Mouse (Mus musculus): ENCODE measurements around the gene Mecom. TPM values are rescaled to one million over a fixed set of nuclear protein-coding genes. Genes with fewer than 3 reads are reported as not detected.

Gene Mecom
- polyA plus RNA-seq, 1 experiment from 2014 or later: 2.4 TPM

DNA sequence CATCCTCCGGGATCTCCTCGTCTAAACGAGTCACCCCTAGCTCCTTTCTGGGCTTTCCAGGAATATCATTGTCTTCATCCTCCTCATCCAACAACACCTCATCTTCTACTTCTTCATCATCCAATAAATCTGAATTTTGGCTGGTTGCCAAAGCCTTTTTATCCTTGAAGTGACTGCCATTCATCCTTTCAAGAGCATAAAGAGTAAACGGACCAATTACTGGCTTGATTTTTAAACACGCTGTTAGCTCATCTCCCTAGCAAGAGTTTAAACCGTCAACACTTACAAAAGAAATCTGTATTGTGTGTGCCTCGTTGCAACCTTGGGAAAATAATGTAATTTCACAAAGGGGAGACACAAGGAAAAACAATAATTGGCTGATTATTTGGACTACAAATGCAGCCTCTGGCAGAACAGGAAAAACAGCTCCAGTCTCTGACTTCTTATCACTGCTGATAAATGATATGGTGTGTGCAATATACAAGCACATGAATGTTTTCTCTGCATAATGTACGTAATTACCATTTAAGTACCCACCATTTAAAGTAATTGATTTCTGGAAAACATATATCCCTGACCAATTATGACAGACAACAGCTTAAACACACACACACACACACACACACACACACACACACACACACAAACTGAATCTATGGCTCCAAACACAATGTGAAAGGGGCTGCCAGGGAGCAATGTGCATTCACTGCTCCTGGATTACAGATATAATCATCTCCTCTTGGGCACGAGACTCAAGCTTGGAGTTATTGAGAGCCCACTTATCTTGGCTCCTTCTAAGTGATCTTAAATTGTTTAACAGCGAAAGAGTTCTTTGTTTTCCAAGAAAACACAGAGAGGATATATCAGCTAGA, 590.2 kb downstream of the Mecom start:
- Histone ChIP-seq H3K27me3 (no peaks in the 10 kb centered on the region), H3K27ac (replicated peaks) (no peak overlapping the region), H3K4me3 (no peak overlapping the region), H3K9me3 (no peaks in the 10 kb centered on the region), H3K4me1 (0 out of 2 replicates have a peak, but pooled peaks cover 10% of the 10 kb centered on the region), H3K36me3 (no peaks in the 10 kb centered on the region), H3K9ac (replicated peaks) (no peak overlapping the region), H3K4me2 (replicated peaks) (0 out of 2 replicates have a peak overlapping the region, but pooled peaks have one; percentile 5)
- peak; percentile 48 for ATAC-seq (replicated peaks)
- 23% methylated on average over 10 of the region's 10 CpGs for WGBS

DNA sequence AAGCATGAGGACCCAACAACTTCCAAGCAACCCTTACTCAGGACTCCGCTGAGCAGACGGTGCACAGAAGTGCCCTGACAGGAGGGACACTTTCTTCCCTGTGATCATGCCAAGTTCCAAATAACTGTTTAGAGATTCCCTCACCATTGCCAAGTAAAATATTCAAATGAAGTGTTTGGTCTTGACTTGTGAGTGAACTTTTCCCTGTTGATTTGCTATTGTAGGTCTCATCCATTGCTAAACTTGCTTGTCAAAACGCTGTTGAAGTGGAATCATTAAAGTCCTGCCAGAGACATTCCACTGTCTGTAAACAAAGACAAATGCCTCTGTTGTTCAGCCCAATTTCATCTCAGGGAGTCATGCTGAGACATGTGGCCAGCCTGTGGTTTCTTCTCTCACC, 594.5 kb downstream of the Mecom start:
- H3K4me2 ChIP-seq (replicated peaks): no peak overlapping the region
- H3K36me3 ChIP-seq: no peaks in the 10 kb centered on the region
- no peak for ATAC-seq (replicated peaks)
- no peaks in the 10 kb centered on the region for H3K9me3 ChIP-seq
- H3K27me3 ChIP-seq: no peaks in the 10 kb centered on the region
- WGBS: 62% methylated on average over 3 of the region's 3 CpGs
- H3K4me3 ChIP-seq: no peak overlapping the region
- no peak overlapping the region for H3K9ac ChIP-seq (replicated peaks)
- H3K4me1 ChIP-seq: 0 out of 2 replicates have a peak, but pooled peaks cover 10% of the 10 kb centered on the region
- no peak overlapping the region for H3K27ac ChIP-seq (replicated peaks)

GRCm38 (mm10) chr3:29950853-29951252, 597.0 kb downstream of the Mecom start:
- no peak overlapping the region for H3K4me2 ChIP-seq (replicated peaks)
- no peak overlapping the region for H3K4me3 ChIP-seq
- no peaks in the 10 kb centered on the region for H3K4me1 ChIP-seq
- H3K9ac ChIP-seq (replicated peaks): no peak overlapping the region
- no peaks in the 10 kb centered on the region for H3K36me3 ChIP-seq
- H3K9me3 ChIP-seq: no peaks in the 10 kb centered on the region
- WGBS: 86% methylated on average over 5 of the region's 5 CpGs
- ATAC-seq (replicated peaks): no peak
- H3K27me3 ChIP-seq: no peaks in the 10 kb centered on the region
- H3K27ac ChIP-seq (replicated peaks): no peak overlapping the region

DNA sequence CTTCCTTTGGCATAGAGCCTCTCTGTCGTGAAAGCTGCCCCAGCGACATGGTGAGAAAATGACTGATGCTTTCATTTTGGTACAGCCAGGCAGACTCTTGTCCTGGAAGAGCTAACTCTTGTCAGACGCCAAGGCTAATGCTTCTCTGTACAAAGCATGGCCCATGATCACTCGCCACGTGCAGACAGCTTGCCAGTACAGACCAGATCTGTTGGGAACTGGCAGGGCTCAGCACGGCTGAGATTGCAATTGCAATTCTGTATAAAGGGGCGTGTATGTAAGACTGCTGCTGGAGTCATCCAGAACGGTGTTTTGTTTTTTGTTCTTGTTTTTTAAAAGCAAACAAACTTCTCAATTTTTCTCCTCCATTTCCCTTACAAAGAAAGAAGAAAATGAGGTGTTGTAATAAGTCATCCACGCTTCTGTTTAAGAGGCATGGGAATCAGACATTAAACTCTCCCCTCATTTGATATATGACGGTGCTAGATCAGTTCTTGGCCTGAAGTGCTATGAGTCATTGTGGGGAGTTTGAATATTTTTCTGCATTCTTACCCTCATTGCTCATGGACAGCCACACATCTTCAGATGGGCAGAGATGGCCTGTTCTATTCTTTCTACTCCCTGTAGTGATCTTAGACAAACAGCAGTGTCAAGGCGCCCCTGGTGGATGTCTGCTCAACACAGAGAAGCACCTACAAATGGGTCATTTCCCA, 644.1 kb downstream of the Mecom start:
- 71% methylated on average over 11 of the region's 11 CpGs for WGBS
- no peaks in the 10 kb centered on the region for H3K27me3 ChIP-seq
- H3K4me1 ChIP-seq: no peaks in the 10 kb centered on the region
- H3K4me2 ChIP-seq (replicated peaks): no peak overlapping the region
- no peak overlapping the region for H3K27ac ChIP-seq (replicated peaks)
- H3K4me3 ChIP-seq: no peak overlapping the region
- H3K36me3 ChIP-seq: no peaks in the 10 kb centered on the region
- ATAC-seq (replicated peaks): no peak
- H3K9ac ChIP-seq (replicated peaks): no peak overlapping the region
- no peaks in the 10 kb centered on the region for H3K9me3 ChIP-seq

Other genes starting within 250 kb of the Mecom start
- 0.11 and 0.22 TPM in 2 replicates for gene Actrt3, start 51.9 kb upstream of the Mecom start, polyA plus RNA-seq (2015; fragmentation: Nextera tagmentation; extraction: Ambion mirVana)
- 39.6 TPM in 2 replicates for gene Mynn, start 54.1 kb upstream of the Mecom start, polyA plus RNA-seq (2015; fragmentation: Nextera tagmentation; extraction: Ambion mirVana)
- gene Lrriq4, start 96.5 kb upstream of the Mecom start, polyA plus RNA-seq (2015; fragmentation: Nextera tagmentation; extraction: Ambion mirVana): not detected in 2 replicates
- gene Lrrc34, start 99.9 kb upstream of the Mecom start, polyA plus RNA-seq (2015; fragmentation: Nextera tagmentation; extraction: Ambion mirVana): 0.88 and 1.9 TPM in 2 replicates
- not detected in 2 replicates for gene Lrrc31, start 151.8 kb upstream of the Mecom start, polyA plus RNA-seq (2015; fragmentation: Nextera tagmentation; extraction: Ambion mirVana)
- gene Samd7, start 198.3 kb upstream of the Mecom start, polyA plus RNA-seq (2015; fragmentation: Nextera tagmentation; extraction: Ambion mirVana): 0.05 TPM in 1 of 2 replicates, not detected in the other
- gene Sec62, start 244.9 kb upstream of the Mecom start, polyA plus RNA-seq (2015; fragmentation: Nextera tagmentation; extraction: Ambion mirVana): 79.3 and 90.2 TPM in 2 replicates